Mouse (Mus musculus) neural tube, embryonic 15.5 days (tissue): ENCODE results near the gene BC048403. TPM values are rescaled to one million over a fixed set of nuclear protein-coding genes. Genes with fewer than 3 reads are reported as not detected.

ENCODE experiments used
- ATAC-seq: fragments of 200-750 bp; cut with Nextera tagmentation; 2 replicates; pipeline ENCODE4 v1.8.0; 2017; ENCODE audit warnings: mild to moderate bottlenecking, moderate TSS enrichment, moderate library complexity; ENCODE audit not compliant: low FRiP score
- H3K27ac ChIP-seq: fragments of 300-500 bp; sonication (generic); replicated peaks from 2 replicates; pipeline ENCODE4 v1.5.1; 2015; ENCODE audit warnings: mild to moderate bottlenecking, inconsistent platforms
- H3K27me3 ChIP-seq: fragments of 300-500 bp; sonication (generic); replicated peaks from 2 replicates; pipeline ENCODE4 v1.6.1; 2015; ENCODE audit warnings: inconsistent platforms
- H3K36me3 ChIP-seq: fragments of 300-500 bp; sonication (generic); 2 replicates; pipeline ENCODE4 v1.6.1; 2015; ENCODE audit warnings: inconsistent platforms
- H3K4me1 ChIP-seq: fragments of 300-500 bp; sonication (generic); 2 replicates; pipeline ENCODE4 v1.6.1; 2015; ENCODE audit warnings: inconsistent platforms
- H3K4me2 ChIP-seq: fragments of 300-500 bp; sonication (generic); 2 replicates; pipeline ENCODE4 v1.6.1; 2015; ENCODE audit warnings: inconsistent platforms, mild to moderate bottlenecking, moderate library complexity
- H3K4me3 ChIP-seq: fragments of 300-500 bp; sonication (generic); replicated peaks from 2 replicates; pipeline ENCODE4 v1.5.1; 2015; ENCODE audit warnings: mild to moderate bottlenecking, inconsistent platforms
- H3K9ac ChIP-seq: fragments of 300-500 bp; sonication (generic); replicated peaks from 2 replicates; pipeline ENCODE4 v1.6.1; 2015; ENCODE audit warnings: mild to moderate bottlenecking, inconsistent platforms
- H3K9me3 ChIP-seq: fragments of 300-500 bp; sonication (generic); replicated peaks from 2 replicates; pipeline ENCODE4 v1.6.1; 2016; ENCODE audit warnings: inconsistent platforms
- WGBS: fragments of 180-500 bp; shearing (Covaris S2); methylation state at CpG from one replicate; pipeline ENCODE4 v1.1.7; 2015; ENCODE audit warnings: mixed read lengths; 5-methylcytosine and 5-hydroxymethylcytosine counted together
- polyA plus RNA-seq: library from polyadenylated mRNA; unstranded; fragments of >200 nt; fragmentation: Nextera tagmentation; extraction: Ambion mirVana; gene quantifications from 2 replicates; pipeline ENCODE4 v1.2.1, GENCODE M21; 2015

Gene BC048403
- polyA plus RNA-seq, 1 experiment from 2014 or later: 2.8 TPM

GRCm38 (mm10) chr10:121790078-121790477 is 50.3 kb downstream of the BC048403 start:
- H3K27ac ChIP-seq: no peak overlapping the region
- no peak overlapping the region for H3K4me2 ChIP-seq
- H3K27me3 ChIP-seq: no peaks in the 10 kb centered on the region
- no peak for ATAC-seq
- no peak overlapping the region for H3K4me3 ChIP-seq
- H3K9ac ChIP-seq: no peak overlapping the region
- H3K9me3 ChIP-seq: no peaks in the 10 kb centered on the region
- H3K36me3 ChIP-seq: peaks cover 53% of the 10 kb centered on the region
- 26% methylated on average over 6 of the region's 6 CpGs for WGBS
- H3K4me1 ChIP-seq: no peaks in the 10 kb centered on the region

GRCm38 (mm10) chr10:121792661-121793060 is 52.9 kb downstream of the BC048403 start:
- H3K36me3 ChIP-seq: peaks cover 45% of the 10 kb centered on the region
- H3K4me3 ChIP-seq: no peak overlapping the region
- no peaks in the 10 kb centered on the region for H3K4me1 ChIP-seq
- H3K9ac ChIP-seq: no peak overlapping the region
- no peak overlapping the region for H3K4me2 ChIP-seq
- no peak overlapping the region for H3K27ac ChIP-seq
- WGBS: 88% methylated on average over 17 of the region's 17 CpGs
- no peaks in the 10 kb centered on the region for H3K27me3 ChIP-seq
- no peaks in the 10 kb centered on the region for H3K9me3 ChIP-seq
- ATAC-seq: no peak

- Histone ChIP-seq H3K9me3 (no peaks in the 10 kb centered on the region), H3K27me3 (no peaks in the 10 kb centered on the region), H3K4me1 (no peaks in the 10 kb centered on the region), H3K4me3 (no peak overlapping the region), H3K4me2 (no peak overlapping the region), H3K9ac (no peak overlapping the region), H3K27ac (no peak overlapping the region), H3K36me3 (peaks cover 45% of the 10 kb centered on the region)
- ATAC-seq: no peak
- 94% methylated on average over 12 of the region's 12 CpGs for whole genome bisulfite sequencing
Measured at GRCm38 (mm10) chr10:121794486-121794885, 54.7 kb downstream of the BC048403 start.

GRCm38 (mm10) chr10:121796027-121796802 is 56.5 kb downstream of the BC048403 start:
- Histone ChIP-seq H3K36me3 (peaks cover 59% of the 10 kb centered on the region), H3K27ac (no peak overlapping the region), H3K4me2 (no peak overlapping the region), H3K4me1 (no peaks in the 10 kb centered on the region), H3K4me3 (no peak overlapping the region), H3K9me3 (no peaks in the 10 kb centered on the region), H3K27me3 (no peaks in the 10 kb centered on the region), H3K9ac (no peak overlapping the region)
- no peak for ATAC-seq
- 82% methylated on average over 8 of the region's 8 CpGs for WGBS

GRCm38 (mm10) chr10:121800041-121800440 is 60.3 kb downstream of the BC048403 start:
- Histone ChIP-seq H3K9ac (no peak overlapping the region), H3K27me3 (no peaks in the 10 kb centered on the region), H3K9me3 (no peaks in the 10 kb centered on the region), H3K4me3 (no peak overlapping the region), H3K36me3 (peaks cover 54% of the 10 kb centered on the region), H3K27ac (no peak overlapping the region), H3K4me2 (no peak overlapping the region), H3K4me1 (no peaks in the 10 kb centered on the region)
- no peak for ATAC-seq
- WGBS: 94% methylated on average over 13 of the region's 13 CpGs

Other genes starting within 250 kb of the BC048403 start
- 28.2 and 29.3 TPM in 2 replicates for gene Tbk1, start 153.2 kb upstream of the BC048403 start, polyA plus RNA-seq
- 25.6 and 28.7 TPM in 2 replicates for gene Xpot, start 113.6 kb upstream of the BC048403 start, polyA plus RNA-seq
- gene D930020B18Rik, start 98.3 kb upstream of the BC048403 start, polyA plus RNA-seq: 0.17 and 0.23 TPM in 2 replicates